Mouse (Mus musculus) MEL (cell line): Measurements from ENCODE around the gene Bicdl1. TPM values are rescaled to one million over a fixed set of nuclear protein-coding genes. Genes with fewer than 3 reads are reported as not detected.
"Not testable (repeated sequence)": the region's sequence is repeated elsewhere in the genome, so short reads cannot be mapped to it uniquely, and the experiment has no call there.

ENCODE experiments used
- DNase-seq: peaks from one replicate; pipeline ENCODE4 v3.0.0; 2011; ENCODE audit warnings: low read depth, low spot score
- H3K27ac ChIP-seq: 2 replicates; pipeline ENCODE4 v1.5.1; 2012; ENCODE audit warnings: low read depth, mild to moderate bottlenecking, control low read depth, low read length, moderate library complexity; ENCODE audit not compliant: control insufficient read depth
- H3K27me3 ChIP-seq, 2 experiments: fragments of 150-350 bp in 1 of 2; sonication (generic) in 1 of 2; 2 replicates each; pipeline ENCODE4 v1.6.1; 2012; ENCODE audit warnings: low read length in 2 of 2, mild to moderate bottlenecking in 2 of 2, improper control_type of control experiment in 1 of 2, moderate library complexity in 1 of 2; ENCODE audit not compliant: insufficient read depth in 2 of 2, control insufficient read depth in 1 of 2
- H3K36me3 ChIP-seq, 2 experiments: 2 replicates each; pipeline ENCODE4 v1.6.1; 2012 to 2014; ENCODE audit warnings: low read length in 2 of 2, improper control_type of control experiment in 1 of 2, inconsistent platforms in 1 of 2, mild to moderate bottlenecking in 1 of 2; ENCODE audit not compliant: insufficient read depth in 2 of 2, control insufficient read depth in 1 of 2
- H3K4me1 ChIP-seq, 2 experiments: fragments of 150-350 bp in 1 of 2; sonication (generic) in 1 of 2; 2 replicates each; pipeline ENCODE4 v1.6.1; 2012; ENCODE audit warnings: low read length in 2 of 2, improper control_type of control experiment in 1 of 2, mild to moderate bottlenecking in 1 of 2; ENCODE audit not compliant: insufficient read depth in 2 of 2, control insufficient read depth in 1 of 2
- H3K4me3 ChIP-seq, 2 experiments: fragments of 150-350 bp in 1 of 2; sonication (generic) in 1 of 2; 2 replicates each; pipeline ENCODE4 v1.5.1; 2012; ENCODE audit warnings: low read depth in 2 of 2, low read length in 2 of 2, mild to moderate bottlenecking in 2 of 2, moderate library complexity in 2 of 2, control low read depth in 1 of 2, improper control_type of control experiment in 1 of 2; ENCODE audit not compliant: control insufficient read depth in 1 of 2, insufficient read depth in 1 of 2
- H3K79me2 ChIP-seq: 2 replicates; pipeline ENCODE4 v1.6.1; 2012; ENCODE audit warnings: mild to moderate bottlenecking, low read length, moderate library complexity; ENCODE audit not compliant: control insufficient read depth, poor library complexity, insufficient read depth
- H3K9ac ChIP-seq: 2 replicates; pipeline ENCODE4 v1.6.1; 2012; ENCODE audit warnings: low read depth, mild to moderate bottlenecking, control low read depth, low read length, moderate library complexity; ENCODE audit not compliant: control insufficient read depth, poor library complexity, severe bottlenecking
- H3K9me3 ChIP-seq: fragments of 150-350 bp; sonication (generic); replicated peaks from 2 replicates; pipeline ENCODE4 v1.6.1; 2012; ENCODE audit warnings: mild to moderate bottlenecking, low read length, improper control_type of control experiment, moderate library complexity; ENCODE audit not compliant: insufficient read depth
- CHD2 ChIP-seq: IDR thresholded peaks from 2 replicates; pipeline ENCODE4 v1.6.1; 2011; ENCODE audit warnings: low read length, improper control_type of control experiment
- E2F4 ChIP-seq: IDR thresholded peaks from 2 replicates; pipeline ENCODE4 v1.6.1; 2011; ENCODE audit warnings: low read depth, low read length, improper control_type of control experiment, borderline replicate concordance
- ELF1 ChIP-seq: IDR thresholded peaks from 2 replicates; pipeline ENCODE4 v1.6.1; 2014; ENCODE audit warnings: low read depth, mild to moderate bottlenecking, inconsistent platforms, low read length, improper control_type of control experiment, moderate library complexity
- GATA1 ChIP-seq: IDR thresholded peaks from 2 replicates; pipeline ENCODE4 v1.6.1; 2011; ENCODE audit warnings: low read depth, low read length, improper control_type of control experiment
- HCFC1 ChIP-seq: IDR thresholded peaks from 2 replicates; pipeline ENCODE4 v1.6.1; 2012; ENCODE audit warnings: low read depth, mild to moderate bottlenecking, inconsistent platforms, low read length, improper control_type of control experiment, moderate library complexity
- JUND ChIP-seq: IDR thresholded peaks from 2 replicates; pipeline ENCODE4 v1.6.1; 2011; ENCODE audit warnings: low read depth, mild to moderate bottlenecking, improper control_type of control experiment, low read length
- KAT2A ChIP-seq: conservative IDR thresholded peaks from 2 replicates; pipeline ENCODE4 v1.6.1; 2012; ENCODE audit warnings: low read depth, low read length, improper control_type of control experiment, inconsistent platforms
- MAFK ChIP-seq: IDR thresholded peaks from 2 replicates; pipeline ENCODE4 v1.6.1; 2011; ENCODE audit warnings: low read depth, mild to moderate bottlenecking, low read length, improper control_type of control experiment, borderline replicate concordance
- MAX ChIP-seq: IDR thresholded peaks from 2 replicates; pipeline ENCODE4 v1.6.1; 2011; ENCODE audit warnings: low read length, improper control_type of control experiment
- MXI1 ChIP-seq: IDR thresholded peaks from 2 replicates; pipeline ENCODE4 v1.6.1; 2011; ENCODE audit warnings: mild to moderate bottlenecking, low read depth, low read length, improper control_type of control experiment
- MYB ChIP-seq: IDR thresholded peaks from 2 replicates; pipeline ENCODE4 v1.6.1; 2011; ENCODE audit warnings: mild to moderate bottlenecking, low read depth, low read length, improper control_type of control experiment
- MYC ChIP-seq: IDR thresholded peaks from 2 replicates; pipeline ENCODE4 v1.6.1; 2011; ENCODE audit warnings: low read depth, mild to moderate bottlenecking, low read length, improper control_type of control experiment, moderate library complexity
- NELFE ChIP-seq: IDR thresholded peaks from 2 replicates; pipeline ENCODE4 v1.6.1; 2011; ENCODE audit warnings: low read depth, low read length, improper control_type of control experiment
- NRF1 ChIP-seq: IDR thresholded peaks from 2 replicates; pipeline ENCODE4 v1.6.1; 2014; ENCODE audit warnings: low read depth, mild to moderate bottlenecking, inconsistent platforms, low read length, improper control_type of control experiment, moderate library complexity; ENCODE audit not compliant: poor library complexity, insufficient read depth, severe bottlenecking
- POLR2AphosphoS5 ChIP-seq: IDR thresholded peaks from 2 replicates; pipeline ENCODE4 v1.6.1; 2012; ENCODE audit warnings: low read depth, borderline replicate concordance, mild to moderate bottlenecking, inconsistent platforms, low read length, moderate library complexity, mixed read lengths
- SIN3A ChIP-seq: IDR thresholded peaks from 2 replicates; pipeline ENCODE4 v1.6.1; 2012; ENCODE audit warnings: low read length, improper control_type of control experiment, inconsistent platforms
- UBTF ChIP-seq: IDR thresholded peaks from 2 replicates; pipeline ENCODE4 v1.6.1; 2012; ENCODE audit warnings: low read depth, mild to moderate bottlenecking, inconsistent platforms, low read length, improper control_type of control experiment, moderate library complexity, borderline replicate concordance; ENCODE audit not compliant: insufficient read depth
- USF1 ChIP-seq: IDR thresholded peaks from 2 replicates; pipeline ENCODE4 v1.6.1; 2014; ENCODE audit warnings: low read depth, mild to moderate bottlenecking, inconsistent platforms, low read length, improper control_type of control experiment, moderate library complexity
- ZNF384 ChIP-seq: IDR thresholded peaks from 2 replicates; pipeline ENCODE4 v1.6.1; 2012; ENCODE audit warnings: low read depth, mild to moderate bottlenecking, inconsistent platforms, low read length, improper control_type of control experiment
- polyA plus RNA-seq, 2 experiments: library from polyadenylated mRNA; stranded (reverse) in 1 of 2; unstranded in 1 of 2; fragments of >175 nt in 1 of 2; fragments of >200 nt in 1 of 2; gene quantifications; 2 replicates each; pipeline versions ENCODE4 v1.2.1 to v1.2.4; 2012; ENCODE audit warnings: low replicate concordance in 2 of 2, low read depth in 1 of 2; ENCODE audit not compliant: insufficient read length in 2 of 2, insufficient read depth in 1 of 2, missing spikeins in 1 of 2
- total RNA-seq: library from RNA; depleted of rRNA; stranded (reverse); fragments of 300-350 nt; gene quantifications from 2 replicates; pipeline ENCODE4 v1.2.3, GENCODE M21; 2012

Gene Bicdl1
- total and polyA plus RNA-seq, 3 experiments = 3.5 to 13.4 TPM; not detected in 1

GRCm38 (mm10) chr5:115752883-115753282 lies 21.5 kb upstream of the Bicdl1 start:
- TF ChIP-seq E2F4 (no peak), MAX (no peak), HCFC1 (no peak), USF1 (no peak), JUND (no peak), NELFE (no peak), MYB (no peak), ELF1 (no peak), KAT2A (no peak), POLR2AphosphoS5 (no peak), MYC (no peak), NRF1 (no peak), MXI1 (no peak), SIN3A (no peak), ZNF384 (no peak), MAFK (no peak), UBTF (no peak), CHD2 (no peak), GATA1 (no peak)
- DNase-seq = no peak
- H3K9ac ChIP-seq = no peak overlapping the region
- no peak overlapping the region for H3K4me3 ChIP-seq
- H3K79me2 ChIP-seq = no peaks in the 10 kb centered on the region
- H3K27me3 ChIP-seq = no peaks in the 10 kb centered on the region; a peak in 1 of 4 replicates
- no peaks in the 10 kb centered on the region for H3K9me3 ChIP-seq
- H3K27ac ChIP-seq = no peak overlapping the region
- H3K4me1 ChIP-seq = no peaks in the 10 kb centered on the region
- H3K36me3 ChIP-seq = no peaks in the 10 kb centered on the region

GRCm38 (mm10) chr5:115751916-115752315 lies 20.5 kb upstream of the Bicdl1 start:
- H3K9ac ChIP-seq, H3K79me2 ChIP-seq, H3K4me3 ChIP-seq, H3K4me1 ChIP-seq, H3K36me3 ChIP-seq, H3K27me3 ChIP-seq, H3K9me3 ChIP-seq, H3K27ac ChIP-seq: not testable (repeated sequence)
- DNase-seq = peak; percentile 52
